Mouse (Mus musculus): ENCODE measurements around the gene A2m. TPM values are rescaled to one million over a fixed set of nuclear protein-coding genes. Genes with fewer than 3 reads are reported as not detected.
A peak's percentile ranks its signal among the peaks of the same experiment; 100 is the strongest.

Gene A2m
- polyA plus RNA-seq (2015; fragmentation: Nextera tagmentation; extraction: Ambion mirVana) = 0.94 and 1.2 TPM in 2 replicates

- WGBS = 89% methylated on average over 8 of the region's 8 CpGs
- no peak for ATAC-seq (ENCODE audit: low FRiP score, low TSS enrichment)
These were observed at the start of gene A2m for GRCm38 (mm10) chr6:121635076-121635475. A2m (plus strand) TSS chr6:121635376.

GRCm38 (mm10) chr6:121590131-121590530 is 45.0 kb upstream of the A2m start:
- H3K4me1 ChIP-seq (ENCODE audit: insufficient read depth, low read length) = no peaks in the 10 kb centered on the region
- WGBS = 22% methylated on average over 1 of the region's 1 CpGs
- H3K4me2 ChIP-seq (replicated peaks; ENCODE audit: low read depth, low read length) = no peak overlapping the region
- H3K27ac ChIP-seq (ENCODE audit: low read length) = no peak overlapping the region
- H3K9me3 ChIP-seq (ENCODE audit: low read length) = no peaks in the 10 kb centered on the region
- H3K27me3 ChIP-seq (ENCODE audit: insufficient read depth, low read length) = no peaks in the 10 kb centered on the region
- H3K9ac ChIP-seq (replicated peaks; ENCODE audit: low read length) = no peak overlapping the region
- ATAC-seq (ENCODE audit: low FRiP score, low TSS enrichment) = no peak
- H3K36me3 ChIP-seq (ENCODE audit: insufficient read depth, low read length) = no peaks in the 10 kb centered on the region
- H3K4me3 ChIP-seq (ENCODE audit: low read length) = no peak overlapping the region

More at GRCm38 (mm10) chr6:121635076-121635475, at the start of gene A2m:
- no peaks in the 10 kb centered on the region for H3K4me1 ChIP-seq (ENCODE audit: insufficient read depth, low read length)
- no peak within 1 kb of the TSS for H3K9ac ChIP-seq (replicated peaks; ENCODE audit: low read length)
- H3K27ac ChIP-seq (ENCODE audit: low read length) = no peak within 1 kb of the TSS
- H3K9me3 ChIP-seq (ENCODE audit: low read length) = no peaks in the 10 kb centered on the region
- H3K27me3 ChIP-seq (ENCODE audit: insufficient read depth, low read length) = no peaks in the 10 kb centered on the region
- H3K36me3 ChIP-seq (ENCODE audit: insufficient read depth, low read length) = no peaks in the 10 kb centered on the region
- H3K4me2 ChIP-seq (replicated peaks; ENCODE audit: low read depth, low read length) = peak within 1 kb of the TSS; percentile 34
- no peak within 1 kb of the TSS; the same call in 1 of the 2 replicates for H3K4me3 ChIP-seq (ENCODE audit: low read length)

GRCm38 (mm10) chr6:121600927-121601326 is 34.2 kb upstream of the A2m start:
- Histone ChIP-seq H3K27me3 (ENCODE audit: insufficient read depth, low read length) (no peaks in the 10 kb centered on the region), H3K9ac (replicated peaks; ENCODE audit: low read length) (no peak overlapping the region), H3K36me3 (ENCODE audit: insufficient read depth, low read length) (no peaks in the 10 kb centered on the region), H3K4me2 (replicated peaks; ENCODE audit: low read depth, low read length) (no peak overlapping the region), H3K9me3 (ENCODE audit: low read length) (no peaks in the 10 kb centered on the region), H3K27ac (ENCODE audit: low read length) (no peak overlapping the region), H3K4me1 (ENCODE audit: insufficient read depth, low read length) (no peaks in the 10 kb centered on the region), H3K4me3 (ENCODE audit: low read length) (no peak overlapping the region)
- peak; percentile 70; the same call in 1 of the 2 replicates for ATAC-seq (ENCODE audit: low FRiP score, low TSS enrichment)
- WGBS = 31% methylated on average over 1 of the region's 1 CpGs

GRCm38 (mm10) chr6:121607861-121608260 is 27.3 kb upstream of the A2m start:
- H3K4me1 ChIP-seq (ENCODE audit: insufficient read depth, low read length) = no peaks in the 10 kb centered on the region
- ATAC-seq (ENCODE audit: low FRiP score, low TSS enrichment) = no peak

GRCm38 (mm10) chr6:121611796-121612195 is 23.4 kb upstream of the A2m start:
- Histone ChIP-seq H3K9ac (replicated peaks; ENCODE audit: low read length) (no peak overlapping the region), H3K9me3 (ENCODE audit: low read length) (no peaks in the 10 kb centered on the region), H3K27me3 (ENCODE audit: insufficient read depth, low read length) (no peaks in the 10 kb centered on the region), H3K4me2 (replicated peaks; ENCODE audit: low read depth, low read length) (no peak overlapping the region), H3K4me3 (ENCODE audit: low read length) (no peak overlapping the region), H3K27ac (ENCODE audit: low read length) (no peak overlapping the region), H3K4me1 (ENCODE audit: insufficient read depth, low read length) (no peaks in the 10 kb centered on the region), H3K36me3 (ENCODE audit: insufficient read depth, low read length) (no peaks in the 10 kb centered on the region)
- ATAC-seq (ENCODE audit: low FRiP score, low TSS enrichment) = no peak
- 49% methylated on average over 3 of the region's 3 CpGs for WGBS

More at GRCm38 (mm10) chr6:121607861-121608260, 27.3 kb upstream of the A2m start:
- H3K36me3 ChIP-seq (ENCODE audit: insufficient read depth, low read length) = no peaks in the 10 kb centered on the region
- no peak overlapping the region for H3K9ac ChIP-seq (replicated peaks; ENCODE audit: low read length)
- no peak overlapping the region for H3K4me3 ChIP-seq (ENCODE audit: low read length)
- no peak overlapping the region for H3K4me2 ChIP-seq (replicated peaks; ENCODE audit: low read depth, low read length)
- no peak overlapping the region for H3K27ac ChIP-seq (ENCODE audit: low read length)
- no peaks in the 10 kb centered on the region for H3K9me3 ChIP-seq (ENCODE audit: low read length)
- H3K27me3 ChIP-seq (ENCODE audit: insufficient read depth, low read length) = no peaks in the 10 kb centered on the region

- no peak overlapping the region for H3K9ac ChIP-seq (replicated peaks; ENCODE audit: low read length)
- H3K4me3 ChIP-seq (ENCODE audit: low read length) = no peak overlapping the region
- H3K4me2 ChIP-seq (replicated peaks; ENCODE audit: low read depth, low read length) = no peak overlapping the region
- WGBS = 19% methylated on average over 3 of the region's 3 CpGs
- H3K27ac ChIP-seq (ENCODE audit: low read length) = no peak overlapping the region
- H3K36me3 ChIP-seq (ENCODE audit: insufficient read depth, low read length) = no peaks in the 10 kb centered on the region
- no peaks in the 10 kb centered on the region for H3K9me3 ChIP-seq (ENCODE audit: low read length)
- H3K27me3 ChIP-seq (ENCODE audit: insufficient read depth, low read length) = no peaks in the 10 kb centered on the region
- H3K4me1 ChIP-seq (ENCODE audit: insufficient read depth, low read length) = no peaks in the 10 kb centered on the region
- no peak for ATAC-seq (ENCODE audit: low FRiP score, low TSS enrichment)
These were observed 17.7 kb upstream of the A2m start for GRCm38 (mm10) chr6:121617476-121617875.

GRCm38 (mm10) chr6:121622525-121622924 is 12.7 kb upstream of the A2m start:
- Histone ChIP-seq H3K4me2 (replicated peaks; ENCODE audit: low read depth, low read length) (no peak overlapping the region), H3K4me3 (ENCODE audit: low read length) (no peak overlapping the region), H3K9me3 (ENCODE audit: low read length) (no peaks in the 10 kb centered on the region), H3K27me3 (ENCODE audit: insufficient read depth, low read length) (no peaks in the 10 kb centered on the region), H3K9ac (replicated peaks; ENCODE audit: low read length) (no peak overlapping the region), H3K27ac (ENCODE audit: low read length) (no peak overlapping the region), H3K4me1 (ENCODE audit: insufficient read depth, low read length) (no peaks in the 10 kb centered on the region), H3K36me3 (ENCODE audit: insufficient read depth, low read length) (no peaks in the 10 kb centered on the region)
- no peak for ATAC-seq (ENCODE audit: low FRiP score, low TSS enrichment)
- WGBS = 38% methylated on average over 2 of the region's 2 CpGs

GRCm38 (mm10) chr6:121634520-121634919 is 656 bp upstream of the A2m start:
- Histone ChIP-seq H3K27me3 (ENCODE audit: insufficient read depth, low read length) (no peaks in the 10 kb centered on the region), H3K9ac (replicated peaks; ENCODE audit: low read length) (no peak overlapping the region), H3K4me1 (ENCODE audit: insufficient read depth, low read length) (no peaks in the 10 kb centered on the region), H3K4me3 (ENCODE audit: low read length) (no peak overlapping the region), H3K27ac (ENCODE audit: low read length) (no peak overlapping the region), H3K4me2 (replicated peaks; ENCODE audit: low read depth, low read length) (no peak overlapping the region), H3K9me3 (ENCODE audit: low read length) (no peaks in the 10 kb centered on the region), H3K36me3 (ENCODE audit: insufficient read depth, low read length) (no peaks in the 10 kb centered on the region)
- 48% methylated on average over 13 of the region's 13 CpGs for WGBS
- no peak for ATAC-seq (ENCODE audit: low FRiP score, low TSS enrichment)

GRCm38 (mm10) chr6:121635878-121636371 is 749 bp downstream of the A2m start:
- Histone ChIP-seq H3K27me3 (ENCODE audit: insufficient read depth, low read length) (no peaks in the 10 kb centered on the region), H3K27ac (ENCODE audit: low read length) (no peak overlapping the region), H3K4me1 (ENCODE audit: insufficient read depth, low read length) (no peaks in the 10 kb centered on the region), H3K9me3 (ENCODE audit: low read length) (no peaks in the 10 kb centered on the region), H3K36me3 (ENCODE audit: insufficient read depth, low read length) (no peaks in the 10 kb centered on the region), H3K4me2 (replicated peaks; ENCODE audit: low read depth, low read length) (peak overlapping the region; percentile 34), H3K9ac (replicated peaks; ENCODE audit: low read length) (no peak overlapping the region), H3K4me3 (ENCODE audit: low read length) (no peak overlapping the region; the same call in 1 of the 2 replicates)
- 7% methylated on average over 12 of the region's 12 CpGs for WGBS
- ATAC-seq (ENCODE audit: low FRiP score, low TSS enrichment) = no peak

GRCm38 (mm10) chr6:121648499-121648898 is 13.3 kb downstream of the A2m start:
- WGBS = 80% methylated on average over 11 of the region's 11 CpGs

More at GRCm38 (mm10) chr6:121648499-121648898, 13.3 kb downstream of the A2m start:
- no peaks in the 10 kb centered on the region for H3K27me3 ChIP-seq (ENCODE audit: insufficient read depth, low read length)
- H3K4me1 ChIP-seq (ENCODE audit: insufficient read depth, low read length) = no peaks in the 10 kb centered on the region
- no peak overlapping the region for H3K4me2 ChIP-seq (replicated peaks; ENCODE audit: low read depth, low read length)
- H3K9me3 ChIP-seq (ENCODE audit: low read length) = no peaks in the 10 kb centered on the region
- no peaks in the 10 kb centered on the region for H3K36me3 ChIP-seq (ENCODE audit: insufficient read depth, low read length)
- no peak for ATAC-seq (ENCODE audit: low FRiP score, low TSS enrichment)
- H3K4me3 ChIP-seq (ENCODE audit: low read length) = no peak overlapping the region
- no peak overlapping the region for H3K27ac ChIP-seq (ENCODE audit: low read length)
- no peak overlapping the region for H3K9ac ChIP-seq (replicated peaks; ENCODE audit: low read length)
